Mouse (Mus musculus) small intestine, adult 2 months (tissue): ENCODE measurements at regions not wholly inside any gene's neighbourhood (a gene's known extent, or its start where the extent isn't known, plus 50 kb on each side); places are given as distances from the start of the nearest gene placed in this dataset.

Source experiments
- CTCF ChIP-seq: fragments of 200-500 bp; IDR thresholded peaks from 2 replicates; pipeline ENCODE4 v1.5.1; 2012; ENCODE audit warnings: low read depth, mild to moderate bottlenecking, control low read depth, inconsistent platforms, low read length, moderate library complexity, mixed read lengths; ENCODE audit not compliant: insufficient replicate concordance, insufficient read length; ENCODE audit errors: extremely low read depth
- POLR2A ChIP-seq: fragments of 200-500 bp; IDR thresholded peaks from 2 replicates; pipeline ENCODE4 v1.6.1; 2012; ENCODE audit warnings: low read depth, mild to moderate bottlenecking, control low read depth, inconsistent platforms, low read length, moderate library complexity

- no peak for TF ChIP-seq POLR2A
- no peak for TF ChIP-seq CTCF
These were observed 63.2 kb upstream of the Tmpo start for GRCm38 (mm10) chr10:91244297-91244696.
